Mouse (Mus musculus) layer of hippocampus, postnatal 25 days (tissue): Measurements from ENCODE around the gene Gm9936. TPM values are rescaled to one million over a fixed set of nuclear protein-coding genes. Genes with fewer than 3 reads are reported as not detected.
"Not testable (repeated sequence)": the region's sequence is repeated elsewhere in the genome, so short reads cannot be mapped to it uniquely, and the experiment has no call there.

Experiments used
- DNase-seq, 2 experiments: peaks; one replicate each; pipeline ENCODE4 v3.0.0; 2022; ENCODE audit warnings: mixed read lengths in 2 of 2, low spot score in 1 of 2; ENCODE audit errors: extremely low spot score in 1 of 2
- total RNA-seq, 2 experiments: library from RNA; stranded (reverse); gene quantifications; 2 replicates each; pipeline ENCODE4 v1.2.3; 2021

The Gm9936 gene
- total RNA-seq, 2 experiments from 2014 or later, result 0.75 to 0.84 TPM

DNA sequence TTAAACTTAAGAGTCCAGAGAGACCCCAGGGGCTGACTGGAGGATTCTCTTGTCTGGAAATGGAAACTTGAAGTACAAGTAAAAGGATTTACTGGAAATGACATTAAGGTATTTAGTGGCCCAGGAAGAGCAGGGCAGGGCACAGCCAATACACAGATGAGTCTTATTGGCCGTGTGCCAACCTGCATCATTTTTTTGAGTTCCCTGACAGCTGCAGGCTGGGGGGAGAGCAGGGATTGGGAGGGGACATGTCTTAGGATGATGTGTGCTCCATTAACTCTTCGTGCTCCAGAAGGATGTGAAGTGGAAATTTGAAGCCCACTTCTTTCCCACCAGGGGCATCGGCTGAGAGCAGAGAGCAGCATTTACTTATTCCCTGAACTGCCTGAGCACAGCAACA lies 16.3 kb downstream of the Gm9936 start:
- not testable (repeated sequence) for DNase-seq

DNA sequence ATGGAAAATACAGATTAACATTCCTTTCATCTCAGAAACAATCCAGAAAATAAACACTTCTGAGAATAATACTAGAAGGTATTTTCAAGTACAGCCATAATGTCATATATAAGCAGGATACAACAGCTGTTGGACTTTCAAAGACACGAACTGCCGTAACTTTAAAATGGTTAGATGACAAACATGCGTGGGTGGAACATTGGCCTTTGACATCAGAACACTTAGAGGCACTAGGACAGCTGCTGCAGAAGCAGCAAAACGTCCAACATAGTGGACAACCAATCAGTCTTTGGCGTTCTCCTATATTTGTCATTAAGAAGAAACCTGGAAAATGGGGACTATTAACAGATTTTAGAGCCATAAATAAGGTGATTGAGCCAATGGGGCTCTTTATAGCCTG lies 18.0 kb downstream of the Gm9936 start:
- DNase-seq, result not testable (repeated sequence)

DNA sequence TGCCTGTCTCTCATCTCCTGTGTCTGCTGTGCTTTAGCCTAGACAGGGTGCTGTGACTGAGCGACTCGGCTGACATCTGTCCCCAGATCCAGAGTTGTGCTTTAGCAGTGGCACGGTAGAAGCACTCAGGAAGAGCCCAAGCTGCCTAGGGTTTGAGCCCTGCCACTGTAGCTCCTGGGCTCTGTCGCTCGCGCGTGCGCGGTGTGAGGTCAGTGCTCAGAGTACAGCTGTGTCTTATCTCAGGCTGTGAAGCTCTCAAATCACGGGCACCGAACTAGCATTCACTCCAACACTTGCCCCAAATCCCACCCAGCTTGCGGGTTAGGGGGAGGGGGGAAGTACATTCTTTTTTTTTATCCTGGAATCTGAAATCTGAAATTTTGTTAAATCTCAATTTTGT lies 21.6 kb downstream of the Gm9936 start:
- DNase-seq, result no peak

DNA sequence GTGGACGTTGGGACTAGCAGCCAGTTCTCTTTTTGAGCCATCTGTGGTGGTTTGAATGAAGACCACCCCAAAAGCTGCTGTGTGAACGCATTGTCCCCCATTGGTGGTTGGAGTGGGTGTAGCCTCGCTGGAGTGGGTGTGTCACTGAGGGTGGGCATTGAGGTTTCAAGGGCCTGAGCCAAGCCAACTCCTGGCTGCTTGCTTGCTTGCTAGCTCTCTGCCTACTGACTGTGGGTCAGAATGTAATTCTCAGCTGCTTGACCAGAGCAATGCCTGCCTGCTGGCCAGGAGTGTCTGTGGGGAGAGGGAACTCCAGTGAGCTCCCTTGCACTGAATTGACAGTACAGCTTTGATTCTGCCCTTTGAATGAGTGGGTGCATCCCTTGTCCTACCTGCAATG lies 28.7 kb downstream of the Gm9936 start:
- no peak for DNase-seq

DNA sequence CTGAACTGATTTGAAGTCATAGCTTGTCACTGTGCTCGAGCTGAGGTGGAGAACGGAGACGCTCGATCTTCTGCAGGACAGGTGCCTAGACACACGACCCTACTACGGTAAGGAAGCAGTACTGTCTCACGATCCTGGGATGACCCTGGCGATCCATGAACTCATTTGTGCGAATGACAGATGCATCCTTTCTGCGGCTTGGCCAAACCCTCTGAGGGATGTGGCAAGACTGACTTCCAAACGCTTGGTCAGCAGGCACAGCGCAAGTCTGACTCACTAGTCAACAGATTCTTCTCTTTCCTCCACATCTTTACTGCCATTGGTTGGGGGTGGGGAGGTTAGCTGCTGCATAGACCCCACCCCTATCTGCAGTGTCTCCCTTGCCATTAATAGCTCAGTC lies 31.1 kb downstream of the Gm9936 start:
- no peak for DNase-seq

DNA sequence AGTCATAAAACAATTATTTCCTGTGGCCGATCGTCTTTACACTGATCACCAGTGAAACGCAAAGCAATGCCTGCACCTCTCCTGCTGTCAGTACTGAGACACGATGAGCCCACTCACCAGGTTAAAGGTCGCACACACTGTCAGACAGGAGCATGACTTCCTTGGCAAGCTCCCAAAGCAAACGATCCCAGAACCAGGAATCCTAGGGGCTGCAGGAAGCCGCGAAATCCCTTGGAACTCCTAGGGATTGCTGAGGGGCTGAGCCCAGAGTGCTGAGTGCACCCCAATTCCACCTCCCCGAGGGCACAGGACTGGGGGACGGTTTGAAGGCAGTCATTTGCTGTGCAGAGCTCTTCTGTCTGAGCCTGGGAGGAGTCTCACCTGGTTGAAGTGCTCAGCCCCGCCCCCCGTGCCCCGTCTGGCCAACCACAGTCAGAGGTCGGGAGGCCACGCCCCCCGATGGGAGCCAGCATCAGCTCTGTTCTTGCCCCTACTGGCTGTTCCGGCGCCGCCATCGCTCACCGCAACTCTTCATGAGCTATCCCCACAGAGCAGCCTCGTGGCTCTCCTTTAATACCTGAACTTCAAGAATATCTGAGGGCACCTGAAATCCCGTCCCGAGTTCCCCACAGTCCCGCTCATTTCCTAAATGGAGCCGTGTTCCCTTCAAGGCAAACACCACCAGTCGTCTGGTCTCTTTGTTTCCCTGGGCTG lies 32.3 kb downstream of the Gm9936 start:
- no peak for DNase-seq

DNA sequence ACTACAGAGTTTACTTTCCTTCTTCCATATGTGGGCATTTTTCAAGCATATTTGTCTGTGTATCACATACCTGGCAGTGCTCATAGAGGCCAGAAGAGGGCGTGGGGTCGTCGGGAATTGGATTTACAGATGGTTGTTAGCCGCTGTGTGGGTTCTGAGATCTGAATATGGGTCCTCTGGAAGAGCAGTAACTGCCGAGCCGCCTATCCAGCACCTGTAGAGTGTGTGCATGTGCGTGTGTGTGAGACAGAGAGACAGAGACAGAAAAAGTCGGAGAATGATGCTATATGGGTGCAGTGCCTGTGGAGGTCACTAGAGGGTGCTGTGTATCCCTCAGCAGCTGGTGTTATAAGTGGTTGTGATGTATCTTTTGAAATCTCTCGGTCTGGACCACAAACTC lies 34.3 kb downstream of the Gm9936 start:
- DNase-seq, result no peak

DNA sequence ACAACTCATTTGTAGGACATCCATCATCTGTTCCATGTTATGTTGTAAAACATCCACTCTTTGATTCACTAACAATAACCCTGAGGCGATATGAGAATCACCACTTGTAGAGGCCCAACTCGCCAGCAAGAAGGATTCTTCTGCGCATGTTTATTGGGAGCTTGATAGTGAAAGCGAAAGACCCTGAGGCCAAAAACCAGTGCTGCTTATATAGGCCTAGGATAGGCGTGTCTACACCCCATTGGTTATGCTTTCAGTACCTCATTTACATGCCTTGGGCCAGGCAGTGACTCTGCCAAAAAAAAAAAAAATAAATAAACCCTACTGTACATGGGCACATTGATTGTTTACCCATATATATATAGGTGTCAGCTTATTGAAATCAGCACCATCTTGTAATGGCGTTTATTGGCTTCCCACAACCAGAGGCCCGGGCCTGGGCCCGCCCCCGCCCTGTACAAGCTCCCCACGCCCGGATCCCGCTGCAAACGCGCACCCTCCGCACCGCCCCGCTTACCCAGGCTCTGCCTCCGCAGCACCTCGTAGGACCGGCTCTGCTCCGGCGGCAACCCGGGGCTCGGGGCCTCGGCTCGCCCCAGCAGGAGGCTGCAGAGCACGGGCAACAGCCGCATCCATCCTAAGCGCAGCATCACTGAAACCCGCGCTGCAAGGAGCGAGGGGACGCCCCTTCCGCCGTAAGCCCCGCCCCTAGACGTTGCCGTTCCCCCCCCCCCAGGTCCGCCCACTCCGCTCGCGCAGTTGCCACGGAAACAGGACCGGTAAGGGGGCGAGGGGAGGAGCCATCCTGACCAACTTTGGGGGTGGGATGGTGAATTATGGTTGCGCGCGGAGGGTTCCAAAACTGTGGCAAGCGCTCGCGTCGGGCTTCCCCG lies 35.4 kb downstream of the Gm9936 start, which contains the start of gene 1500011B03Rik:
TSS of gene 1500011B03Rik (minus strand) at position 673 of the 893 bp plus-strand sequence.
- DNase-seq, result peak; percentile 64 to 70

DNA sequence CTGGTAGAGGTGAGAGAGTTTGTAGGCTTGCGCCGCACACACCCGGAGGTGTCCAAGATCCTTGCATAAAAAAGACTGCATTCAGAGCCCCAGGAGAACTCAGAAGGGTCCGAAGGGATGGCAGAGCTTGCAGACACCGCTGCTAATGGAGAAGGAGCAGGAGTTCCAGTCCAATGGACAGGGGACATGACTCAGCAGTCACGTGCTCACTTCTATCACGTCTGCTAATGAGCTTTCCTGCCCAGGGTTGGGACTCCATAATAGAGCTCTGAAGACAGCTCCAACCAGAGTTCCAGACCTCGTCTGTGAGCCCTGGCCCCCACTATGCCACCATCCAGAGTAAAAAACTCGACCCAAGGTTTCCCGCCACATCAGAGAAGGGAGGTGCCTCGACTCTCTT lies 40.4 kb downstream of the Gm9936 start:
- DNase-seq, result no peak

DNA sequence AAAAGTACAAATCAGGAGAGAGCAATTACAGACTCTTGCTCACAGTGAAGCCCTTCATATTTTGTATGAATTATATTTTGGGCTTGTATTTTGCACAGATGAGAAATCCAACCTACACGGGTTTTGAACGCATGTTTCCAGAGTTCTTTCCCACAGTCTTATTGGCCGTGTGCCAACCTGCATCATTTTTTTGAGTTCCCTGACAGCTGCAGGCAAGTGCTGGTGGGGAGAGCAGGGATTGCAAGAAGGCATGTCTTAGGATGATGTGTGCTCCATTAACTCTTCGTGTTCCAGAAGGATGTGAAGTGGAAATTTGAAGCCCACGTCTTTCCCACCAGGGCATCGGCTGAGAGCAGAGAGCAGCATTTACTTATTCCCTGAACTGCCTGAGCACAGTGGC lies 41.9 kb downstream of the Gm9936 start:
- DNase-seq, result no peak

DNA sequence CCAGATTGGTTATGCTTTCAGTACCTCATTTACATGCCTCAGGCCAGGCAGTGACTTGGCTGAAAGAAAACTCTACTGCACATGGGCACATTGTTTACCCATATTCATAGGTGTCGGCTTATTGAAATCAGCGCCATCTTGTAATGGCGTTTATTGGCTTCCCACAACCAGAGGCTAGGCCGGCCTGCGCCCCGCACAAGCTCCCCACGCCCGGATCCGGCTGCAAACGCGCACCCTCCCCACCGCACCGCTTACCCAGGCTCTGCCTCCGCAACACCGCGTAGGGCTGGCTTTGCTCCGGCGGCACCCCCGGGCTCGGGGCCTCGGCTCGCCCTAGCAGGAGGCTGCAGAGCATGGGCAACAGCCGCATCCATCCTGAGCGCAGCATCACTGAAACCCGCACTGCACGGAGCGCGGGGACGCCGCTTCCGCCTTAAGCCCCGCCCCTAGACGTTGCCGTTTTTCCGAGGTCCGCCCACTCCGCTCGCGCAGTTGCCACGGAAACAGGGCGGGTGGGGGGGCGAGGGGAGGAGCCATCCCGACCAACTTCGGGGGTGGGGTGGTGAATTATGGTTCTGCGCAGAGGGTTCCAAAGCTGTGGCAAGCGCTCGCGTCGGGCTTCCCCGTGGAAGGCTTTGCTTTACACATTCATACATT lies 44.8 kb downstream of the Gm9936 start:
- DNase-seq, result peak; percentile 83 to 85

DNA sequence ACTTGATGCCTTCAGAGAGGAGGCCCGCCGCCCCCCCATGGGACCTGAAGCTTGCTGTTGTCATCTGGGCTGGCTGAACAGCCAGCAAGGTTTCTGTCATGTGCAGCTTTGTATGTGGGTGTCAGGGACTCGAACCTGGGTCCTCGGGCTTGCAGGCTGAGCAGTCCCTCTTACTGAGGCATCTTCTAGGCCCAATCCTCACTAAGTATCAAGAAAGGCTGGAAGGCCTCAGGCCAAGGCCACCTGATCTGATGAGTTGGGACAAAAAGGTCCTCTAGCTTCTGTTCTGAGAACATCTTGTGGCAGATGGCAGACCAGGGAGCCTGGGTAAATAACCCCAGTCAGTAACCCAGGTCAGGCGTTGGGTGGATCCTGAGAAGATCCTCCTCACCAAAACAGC lies 48.7 kb downstream of the Gm9936 start:
- no peak for DNase-seq

DNA sequence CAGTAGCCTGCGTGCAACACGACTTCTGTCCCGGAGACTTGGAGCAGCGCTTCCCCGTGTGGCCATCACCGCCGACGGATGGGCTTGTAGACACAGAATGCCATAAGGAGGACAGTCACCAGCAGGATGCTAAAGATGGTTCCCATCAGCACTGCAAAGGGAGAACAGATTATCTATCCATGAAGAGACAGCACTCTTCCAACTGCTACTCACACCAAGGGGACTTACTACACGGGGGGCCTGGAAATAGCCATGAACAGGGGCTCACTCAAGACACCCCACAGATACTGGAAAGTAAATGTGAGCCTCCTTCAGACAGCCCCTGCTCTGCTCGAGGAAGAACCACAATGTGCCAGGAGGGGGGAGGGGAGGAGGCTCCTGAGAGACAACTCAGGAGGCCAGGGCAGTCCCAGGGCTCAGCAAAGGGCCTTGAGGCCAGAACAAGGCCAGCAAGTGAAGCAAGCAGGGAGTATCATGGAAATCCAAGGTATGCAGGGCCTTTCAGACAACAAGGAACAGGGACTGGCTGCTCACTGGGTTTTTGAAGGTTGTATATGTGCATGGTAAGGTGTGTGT lies 49.2 kb downstream of the Gm9936 start:
- DNase-seq, result no peak

DNA sequence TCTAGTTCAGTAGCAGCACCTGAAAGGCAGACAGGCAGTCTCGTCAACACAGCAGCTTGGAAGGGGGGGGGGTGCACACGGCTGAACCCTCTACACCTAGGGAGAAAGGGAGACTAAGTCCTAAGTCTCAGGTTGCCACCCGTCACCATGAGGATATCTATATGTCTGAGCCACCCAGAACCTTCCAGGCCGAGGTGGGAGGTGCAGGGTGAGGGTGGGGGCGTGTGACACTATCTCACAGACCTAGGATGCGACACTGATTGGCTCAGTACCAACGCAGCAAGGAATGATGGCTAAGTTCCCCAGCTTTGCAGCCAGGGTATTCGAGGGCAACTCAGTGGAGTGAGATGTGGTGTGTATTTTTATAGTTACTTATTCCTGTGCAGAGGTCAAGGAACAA lies 50.1 kb downstream of the Gm9936 start:
- DNase-seq, result no peak

DNA sequence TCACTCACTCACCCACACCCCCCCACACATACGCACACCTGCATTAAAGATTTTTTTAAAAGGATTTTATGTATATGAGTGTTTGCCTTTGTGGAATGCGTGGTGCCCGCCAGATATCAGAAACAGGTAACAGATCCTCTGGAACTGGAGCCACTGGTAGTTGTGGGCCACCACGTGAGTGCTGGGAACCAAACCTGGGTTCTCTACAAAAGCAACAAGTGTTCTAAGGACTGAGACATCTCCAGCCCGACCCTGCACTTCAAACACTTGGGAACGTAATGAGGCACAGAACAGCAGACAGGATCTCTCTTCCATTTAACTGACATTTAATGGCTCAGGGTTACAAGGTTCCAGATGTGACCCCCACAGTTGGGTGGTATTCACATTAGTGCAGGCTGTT lies 50.6 kb downstream of the Gm9936 start:
- DNase-seq, result no peak

DNA sequence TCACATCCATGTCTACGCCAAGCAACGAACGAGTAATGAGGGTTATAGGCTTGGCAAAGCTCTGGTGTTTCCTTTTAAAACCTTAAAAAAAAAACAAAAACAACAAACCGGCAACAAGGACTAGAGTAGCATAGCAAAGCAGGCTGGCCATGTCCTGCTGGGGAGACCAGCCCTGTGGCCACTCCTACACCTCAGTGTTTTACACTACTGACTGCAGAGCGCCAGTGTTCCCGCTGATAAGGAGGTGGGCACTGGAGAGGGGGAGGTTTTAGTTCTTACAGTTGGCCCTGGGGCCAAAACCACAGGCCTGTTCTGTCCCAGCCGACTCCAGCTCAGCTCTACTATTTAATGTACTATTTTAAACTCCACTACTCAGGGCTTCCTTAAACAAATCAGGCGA lies 51.0 kb downstream of the Gm9936 start:
- no peak for DNase-seq

DNA sequence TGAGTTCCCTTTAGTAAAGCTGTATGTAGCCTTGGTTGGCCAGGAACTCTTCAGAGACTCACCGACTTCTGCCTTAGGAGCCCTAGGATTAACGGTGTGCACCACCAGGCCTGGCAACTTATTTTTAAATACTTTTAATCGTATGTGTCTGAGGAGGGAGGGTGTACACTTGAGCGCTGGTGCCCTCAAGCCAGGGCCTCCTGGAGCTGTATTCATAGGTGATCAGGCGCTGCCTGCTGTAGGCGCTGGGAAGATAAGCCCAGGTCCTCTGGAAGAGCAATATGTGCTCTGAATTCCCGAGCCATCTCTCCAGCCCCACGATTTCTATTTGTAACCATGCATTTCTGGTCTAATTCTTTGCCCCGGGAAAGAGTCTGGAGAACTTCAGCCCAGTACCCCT lies 51.4 kb downstream of the Gm9936 start:
- DNase-seq, result no peak

DNA sequence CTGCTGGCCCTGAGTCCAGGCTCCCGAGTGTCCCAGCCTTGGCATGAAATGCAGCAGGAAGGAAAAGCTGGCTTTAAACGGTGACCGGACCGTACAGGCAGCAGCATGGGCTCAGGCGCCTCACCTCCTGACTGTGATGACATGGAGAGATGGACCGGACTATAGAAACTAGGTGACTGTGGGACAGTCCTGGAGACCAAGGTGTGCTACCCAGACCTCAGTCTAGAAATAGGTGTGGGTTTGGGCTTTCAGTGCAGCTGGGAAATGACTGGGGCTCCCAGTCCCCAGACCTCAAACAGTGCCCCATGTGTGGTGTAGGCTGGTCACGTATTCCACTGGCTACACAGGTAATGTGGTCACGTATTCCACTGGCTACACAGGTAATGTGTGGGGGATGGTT lies 51.8 kb downstream of the Gm9936 start:
- no peak for DNase-seq
